Mouse (Mus musculus) megakaryocyte, embryonic 14.5 days (primary cell): ENCODE results near the gene Slc25a39. TPM values are rescaled to one million over a fixed set of nuclear protein-coding genes. Genes with fewer than 3 reads are reported as not detected.
"Not testable (repeated sequence)": the region's sequence is repeated elsewhere in the genome, so short reads cannot be mapped to it uniquely, and the experiment has no call there.

Source experiments
- H3K27me3 ChIP-seq: replicated peaks from 2 replicates; pipeline ENCODE3; 2012; ENCODE audit warnings: inconsistent platforms
- H3K36me3 ChIP-seq: replicated peaks from 2 replicates; pipeline ENCODE3; 2012; ENCODE audit warnings: low read length, inconsistent platforms, mixed read lengths
- H3K4me1 ChIP-seq: 2 replicates; pipeline ENCODE4 v1.6.1; 2012; ENCODE audit warnings: inconsistent platforms
- H3K4me3 ChIP-seq: replicated peaks from 2 replicates; pipeline ENCODE3; 2012; ENCODE audit warnings: moderate library complexity, mild to moderate bottlenecking, inconsistent platforms
- H3K9me3 ChIP-seq: 2 replicates; pipeline ENCODE4 v1.6.1; 2012; ENCODE audit warnings: inconsistent platforms
- FLI1 ChIP-seq: IDR thresholded peaks from 2 replicates; pipeline ENCODE4 v1.6.1; 2012; ENCODE audit warnings: low read length, inconsistent platforms, mixed read lengths
- GATA1 ChIP-seq: IDR thresholded peaks from 3 replicates; pipeline ENCODE4 v1.6.1; 2012; ENCODE audit warnings: mixed read lengths, low read length, inconsistent platforms, borderline replicate concordance
- polyA plus RNA-seq: library from polyadenylated mRNA; stranded (reverse); fragments of >175 nt; gene quantifications from 2 replicates; pipeline ENCODE4 v1.2.3, GENCODE M21; 2012; ENCODE audit warnings: low replicate concordance; ENCODE audit not compliant: insufficient read depth

Gene Slc25a39
- polyA plus RNA-seq, 1 experiment = 164 TPM

DNA sequence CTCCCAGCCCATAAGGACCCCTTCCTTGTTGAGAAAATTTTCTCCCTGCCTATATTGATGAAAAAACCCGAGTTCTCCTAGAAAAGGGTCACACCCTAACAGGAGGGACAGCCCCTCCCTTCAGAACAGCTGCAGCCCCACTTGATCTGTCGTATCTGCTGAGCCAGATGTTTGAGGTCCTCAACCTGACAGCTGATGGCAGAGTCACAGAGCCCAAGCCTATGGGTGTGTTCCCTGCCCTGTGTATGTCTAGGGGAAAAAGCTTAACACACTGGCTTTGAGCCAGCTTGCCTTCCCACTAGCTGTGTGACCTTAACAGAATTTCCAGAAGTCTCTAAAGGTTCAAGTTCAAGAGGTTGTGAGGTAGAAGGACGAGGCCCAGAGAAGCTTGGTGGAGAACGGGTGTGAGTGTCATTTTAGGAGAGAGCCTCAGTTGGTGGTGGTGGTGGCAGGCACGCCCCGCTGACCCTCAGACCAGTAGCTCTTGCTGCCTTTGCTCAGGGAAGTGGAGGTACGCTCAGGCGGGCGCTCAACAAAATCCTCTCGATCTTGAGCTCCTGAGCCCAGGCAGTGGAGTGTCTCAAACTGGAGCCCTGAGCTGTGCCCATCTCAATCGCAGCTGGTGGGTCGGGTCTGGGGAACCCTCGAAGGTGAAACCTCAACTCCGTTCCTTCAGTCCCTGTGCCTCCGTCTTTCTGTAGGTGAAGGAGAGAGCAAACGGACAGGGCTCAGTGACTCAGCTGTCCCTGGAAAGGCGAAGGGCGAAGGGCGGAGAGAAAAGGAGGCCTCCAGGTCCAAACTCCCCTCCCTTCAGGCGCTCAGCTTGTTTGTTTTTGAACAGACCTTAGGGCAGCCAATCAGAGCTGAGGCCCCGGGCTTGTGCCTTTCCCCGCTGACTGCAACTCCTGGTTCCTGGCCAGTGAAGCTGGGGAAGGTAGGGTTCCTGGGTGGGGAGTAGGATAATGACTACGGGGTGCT is 32.3 kb downstream of the Slc25a39 start:
- H3K4me3 ChIP-seq = peak overlapping the region; percentile 51
- TF ChIP-seq GATA1 (no peak), FLI1 (no peak)
- no peaks in the 10 kb centered on the region for H3K36me3 ChIP-seq
- peaks cover 26% of the 10 kb centered on the region for H3K9me3 ChIP-seq
- H3K4me1 ChIP-seq = peaks cover 19% of the 10 kb centered on the region
- H3K27me3 ChIP-seq = peaks cover 72% of the 10 kb centered on the region

DNA sequence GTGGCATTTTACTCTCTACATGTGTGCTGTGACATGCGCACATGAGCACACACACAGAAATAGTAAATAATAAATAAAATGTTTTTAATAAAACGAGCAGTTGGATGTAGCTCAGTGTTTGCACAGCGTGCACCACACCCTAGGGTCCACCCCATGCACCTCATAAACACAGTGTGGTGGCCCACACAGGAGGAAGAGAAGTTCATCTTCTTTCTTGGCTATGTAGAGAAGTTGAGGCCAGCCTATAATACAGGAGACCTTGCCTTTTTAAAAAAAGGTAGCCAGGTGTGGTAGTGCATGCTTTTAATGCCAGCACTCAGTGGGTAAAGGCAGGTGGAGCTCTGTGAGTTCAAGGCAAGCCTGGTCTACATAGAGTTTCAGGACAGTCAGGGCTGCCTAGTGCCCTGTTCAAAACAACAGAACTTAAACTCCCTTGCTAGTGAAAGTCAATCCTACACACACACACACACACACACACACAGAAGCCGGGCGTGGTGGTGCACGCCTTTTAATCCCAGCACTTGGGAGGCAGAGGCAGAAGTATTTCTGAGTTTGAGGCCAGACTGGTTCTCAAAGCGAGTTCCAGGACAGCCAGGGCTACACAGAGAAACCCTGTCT is 33.5 kb downstream of the Slc25a39 start:
- H3K27me3 ChIP-seq = peaks cover 82% of the 10 kb centered on the region
- peaks cover 19% of the 10 kb centered on the region for H3K4me1 ChIP-seq
- no peak overlapping the region for H3K4me3 ChIP-seq
- H3K9me3 ChIP-seq = peaks cover 19% of the 10 kb centered on the region
- H3K36me3 ChIP-seq = no peaks in the 10 kb centered on the region
- TF ChIP-seq FLI1 (no peak), GATA1 (no peak)

DNA sequence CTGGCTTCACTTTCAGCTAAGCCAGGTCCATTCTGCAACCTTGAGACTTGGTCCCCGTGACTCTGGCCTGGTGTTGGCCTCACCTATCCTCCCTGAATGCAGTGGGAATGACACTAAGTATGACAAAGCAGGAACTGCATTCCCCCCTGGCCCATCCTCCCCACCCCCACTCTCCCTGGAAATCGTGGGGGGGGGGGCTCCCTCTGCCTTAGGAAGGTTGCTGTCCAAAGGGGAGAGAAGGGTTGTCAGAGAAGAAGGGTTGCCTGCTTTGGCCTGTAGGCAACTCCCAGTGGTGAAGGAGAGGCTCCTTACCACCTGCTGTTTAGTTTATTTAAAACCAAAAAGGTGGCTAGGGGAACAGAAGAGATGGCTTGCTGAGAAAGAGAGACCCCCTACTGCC is 34.1 kb downstream of the Slc25a39 start:
- TF ChIP-seq GATA1 = no peak
- TF ChIP-seq FLI1 = no peak
- Histone ChIP-seq H3K27me3 (peaks cover 84% of the 10 kb centered on the region), H3K4me3 (no peak overlapping the region), H3K36me3 (no peaks in the 10 kb centered on the region), H3K9me3 (peaks cover 13% of the 10 kb centered on the region), H3K4me1 (peaks cover 19% of the 10 kb centered on the region)

DNA sequence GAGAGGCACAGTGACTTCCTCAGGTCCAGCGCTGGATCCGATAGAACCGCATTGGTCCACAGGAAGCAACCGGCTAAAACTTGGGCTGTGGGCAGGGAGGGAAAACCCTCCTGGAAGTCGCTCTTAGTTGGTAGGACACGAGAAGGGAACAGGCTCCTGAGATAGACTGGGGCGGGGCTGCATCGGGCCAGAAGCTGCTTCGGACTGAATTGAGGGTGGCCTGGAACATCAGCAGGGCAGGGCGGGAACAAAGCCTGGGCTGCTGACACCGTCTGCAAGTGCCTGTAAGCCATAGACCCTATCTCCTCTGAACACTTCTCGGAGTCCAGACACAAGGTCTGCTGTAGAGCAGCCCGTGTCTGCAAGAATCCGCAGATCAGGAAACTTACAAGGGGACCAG is 34.8 kb downstream of the Slc25a39 start:
- no peak for TF ChIP-seq GATA1
- TF ChIP-seq FLI1 = no peak
- no peak overlapping the region for H3K4me3 ChIP-seq
- peaks cover 89% of the 10 kb centered on the region for H3K27me3 ChIP-seq
- H3K9me3 ChIP-seq = peaks cover 9% of the 10 kb centered on the region
- H3K36me3 ChIP-seq = no peaks in the 10 kb centered on the region
- peaks cover 24% of the 10 kb centered on the region for H3K4me1 ChIP-seq

DNA sequence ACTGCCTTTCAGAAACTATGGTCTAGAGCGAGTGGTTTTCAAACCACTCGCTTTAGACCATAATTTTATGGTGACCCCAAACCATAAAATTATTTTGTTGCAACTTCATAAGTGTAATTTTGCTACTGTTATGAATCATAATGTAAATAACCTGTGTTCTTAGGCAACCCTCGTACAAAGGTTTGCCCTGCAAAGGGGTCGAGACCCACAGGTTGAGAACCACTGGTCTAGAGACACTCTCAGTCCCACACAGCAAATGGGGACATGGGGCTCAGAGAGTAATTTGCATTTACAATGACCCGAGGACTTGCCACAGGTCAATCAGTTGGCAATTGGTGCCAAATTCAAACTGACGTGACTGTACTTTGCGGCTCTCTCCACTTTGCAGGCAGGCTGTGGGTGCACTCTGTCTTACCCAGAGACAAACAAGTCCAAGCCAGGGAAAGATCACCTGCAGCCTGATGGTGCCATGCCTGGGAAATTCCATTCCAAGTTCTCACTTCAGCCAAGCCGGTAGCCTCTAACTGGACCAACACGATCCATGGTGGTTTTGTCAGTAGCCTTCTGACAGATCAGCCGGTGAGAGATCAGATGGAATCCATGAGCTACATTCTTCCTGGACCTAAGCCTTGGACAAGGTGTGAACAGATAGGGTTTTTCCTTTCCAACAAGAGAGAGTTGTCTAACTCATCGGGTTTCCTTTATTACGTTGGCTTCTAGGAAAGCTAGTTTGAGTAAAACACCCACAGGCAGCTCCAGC is 35.6 kb downstream of the Slc25a39 start:
- TF ChIP-seq FLI1 (no peak), GATA1 (no peak)
- Histone ChIP-seq H3K36me3 (no peaks in the 10 kb centered on the region), H3K4me3 (no peak overlapping the region), H3K27me3 (peaks cover 87% of the 10 kb centered on the region), H3K4me1 (peaks cover 24% of the 10 kb centered on the region), H3K9me3 (peaks cover under 1% of the 10 kb centered on the region; the same call in 1 of the 2 replicates)

DNA sequence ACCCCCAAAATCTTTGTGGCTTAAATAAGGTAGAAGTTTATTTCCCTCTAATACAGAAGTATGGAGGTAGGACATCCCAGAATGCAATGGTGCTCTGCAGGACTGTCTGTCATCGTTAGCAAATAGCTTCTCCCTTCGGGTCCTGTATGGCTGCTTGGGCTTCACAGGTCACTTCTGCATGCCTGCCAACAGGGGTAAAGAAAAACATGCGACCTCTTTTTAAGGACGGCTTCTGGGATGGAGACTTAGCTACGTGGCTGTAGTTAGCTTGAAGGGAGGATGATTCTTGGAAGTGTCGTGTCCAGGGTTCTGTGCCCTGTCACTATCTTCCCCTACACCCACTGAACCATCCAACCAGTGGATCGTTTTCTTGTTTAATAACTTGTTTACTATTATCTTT is 37.5 kb downstream of the Slc25a39 start:
- no peak for TF ChIP-seq FLI1
- no peak for TF ChIP-seq GATA1
- no peaks in the 10 kb centered on the region for H3K9me3 ChIP-seq
- peaks cover 84% of the 10 kb centered on the region for H3K27me3 ChIP-seq
- H3K4me3 ChIP-seq = no peak overlapping the region
- H3K4me1 ChIP-seq = peaks cover 9% of the 10 kb centered on the region; the same call in 1 of the 2 replicates
- H3K36me3 ChIP-seq = no peaks in the 10 kb centered on the region

DNA sequence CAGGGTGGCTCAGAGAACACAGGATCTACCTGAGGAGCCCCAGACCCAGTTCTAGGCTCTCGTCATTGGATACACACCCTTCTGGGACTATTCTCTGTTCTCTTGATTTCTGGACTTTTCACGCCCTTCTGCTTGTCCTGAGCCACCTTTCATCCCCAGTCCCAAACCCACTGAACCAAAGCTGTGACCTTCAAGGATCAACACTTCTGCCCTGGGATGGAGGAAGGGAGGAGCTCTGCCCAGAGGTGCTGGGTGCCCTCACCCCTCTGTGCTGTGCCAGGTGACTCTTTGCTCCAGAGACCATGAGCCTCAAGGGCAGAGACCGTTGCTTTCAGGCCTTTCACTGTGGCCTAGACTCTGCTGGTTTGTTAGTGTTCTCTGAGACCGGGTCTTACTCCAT is 38.5 kb downstream of the Slc25a39 start:
- Histone ChIP-seq H3K9me3 (no peaks in the 10 kb centered on the region), H3K4me1 (peaks cover 4% of the 10 kb centered on the region; the same call in 1 of the 2 replicates), H3K27me3 (peaks cover 85% of the 10 kb centered on the region), H3K4me3 (no peak overlapping the region), H3K36me3 (no peaks in the 10 kb centered on the region)
- no peak for TF ChIP-seq GATA1
- TF ChIP-seq FLI1 = no peak

DNA sequence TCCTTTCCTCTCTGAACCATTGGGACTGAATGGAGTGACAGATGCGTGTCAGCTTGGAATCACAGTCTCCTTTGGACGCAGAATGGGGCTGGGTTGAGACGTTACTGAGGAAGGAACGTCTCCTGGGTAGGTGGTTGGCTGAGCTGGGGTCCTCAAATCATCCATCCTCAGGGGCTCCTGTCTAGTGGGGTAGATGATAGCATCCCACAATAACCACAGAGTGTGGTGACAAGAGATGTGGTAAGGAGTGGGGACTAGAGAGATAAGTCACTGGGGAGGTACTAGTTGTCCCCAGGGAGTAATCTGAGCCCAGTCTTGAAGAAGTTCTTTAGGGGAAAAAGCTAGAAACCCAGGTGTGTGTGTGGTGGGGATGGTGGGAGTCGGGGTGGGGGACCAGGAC is 39.4 kb downstream of the Slc25a39 start:
- no peak for TF ChIP-seq FLI1
- TF ChIP-seq GATA1 = no peak
- peaks cover 4% of the 10 kb centered on the region; the same call in 1 of the 2 replicates for H3K4me1 ChIP-seq
- no peaks in the 10 kb centered on the region for H3K9me3 ChIP-seq
- H3K36me3 ChIP-seq = no peaks in the 10 kb centered on the region
- H3K4me3 ChIP-seq = no peak overlapping the region
- peaks cover 84% of the 10 kb centered on the region for H3K27me3 ChIP-seq

DNA sequence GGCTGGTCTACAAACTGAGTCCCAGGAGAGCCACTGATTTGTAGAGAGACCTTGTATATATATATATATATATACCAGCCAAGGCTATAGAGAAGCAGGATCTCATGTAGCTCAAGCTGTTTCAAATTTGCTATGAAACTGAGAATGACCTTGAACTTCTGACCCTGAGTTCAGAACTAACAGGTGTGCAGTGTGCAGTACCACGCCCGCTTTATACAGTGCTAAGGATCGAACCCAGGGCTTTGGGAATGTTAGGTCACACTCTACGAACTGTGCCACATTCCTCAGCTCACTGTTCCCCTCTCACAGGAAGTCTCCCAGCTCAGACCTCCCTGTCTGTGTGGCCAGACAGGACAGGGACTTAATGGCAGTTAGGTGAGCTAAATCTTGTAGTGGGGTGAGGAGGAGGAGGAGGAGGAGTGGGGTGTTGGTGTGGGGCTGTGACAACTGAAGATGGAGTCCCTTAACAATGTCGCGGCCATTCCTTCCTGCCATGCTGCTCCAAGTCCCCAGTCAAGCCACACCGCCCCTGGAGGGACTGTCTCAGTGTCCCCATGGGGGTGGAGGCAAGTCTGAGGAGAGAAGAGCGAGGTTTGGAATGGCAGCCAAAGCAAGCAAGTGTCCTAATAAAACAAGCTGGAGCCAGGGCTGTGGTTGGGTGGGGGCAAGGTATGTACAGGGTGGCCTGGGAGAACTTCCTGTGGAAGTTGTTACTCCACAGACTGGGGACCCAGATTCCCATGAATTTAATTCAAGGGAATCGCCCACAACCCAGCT is 40.1 kb downstream of the Slc25a39 start:
- Histone ChIP-seq H3K4me1 (peaks cover 4% of the 10 kb centered on the region; the same call in 1 of the 2 replicates), H3K36me3 (no peaks in the 10 kb centered on the region), H3K4me3 (no peak overlapping the region), H3K27me3 (peaks cover 83% of the 10 kb centered on the region), H3K9me3 (no peaks in the 10 kb centered on the region)
- TF ChIP-seq FLI1 (no peak), GATA1 (no peak)

DNA sequence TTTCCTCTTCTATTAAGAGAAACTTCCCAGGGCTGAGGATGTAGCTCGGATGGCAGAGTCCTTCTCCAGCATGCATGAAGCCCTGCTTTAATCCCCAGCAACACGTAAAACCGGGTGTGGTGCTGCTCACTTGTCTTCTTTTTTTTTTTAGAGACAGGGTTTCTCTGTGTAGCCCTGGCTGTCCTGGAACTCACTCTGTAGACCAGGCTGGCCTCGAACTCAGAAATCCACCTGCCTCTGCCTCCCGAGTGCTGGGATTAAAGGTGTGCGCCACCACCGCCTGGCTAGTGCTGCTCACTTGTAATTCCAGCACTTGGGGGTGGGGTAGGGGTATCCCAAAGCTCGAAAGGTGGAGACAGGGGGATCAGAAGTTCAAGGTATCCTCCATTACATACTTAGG is 41.6 kb downstream of the Slc25a39 start, which contains the start of gene Slc4a1:
TSS of gene Slc4a1 (minus strand) at position 101 of the 400 bp plus-strand sequence.
- not testable (repeated sequence) for H3K4me1 ChIP-seq, H3K9me3 ChIP-seq, H3K4me3 ChIP-seq, H3K36me3 ChIP-seq
- peaks cover 88% of the 10 kb centered on the region for H3K27me3 ChIP-seq
